Mouse (Mus musculus) adrenal gland, adult 8-10 months (tissue): ENCODE data around the gene Col4a3bp. TPM values are rescaled to one million over a fixed set of nuclear protein-coding genes. Genes with fewer than 3 reads are reported as not detected.

Source experiments
- total RNA-seq, 4 experiments: library from RNA; stranded (reverse); gene quantifications; 2 replicates each; pipeline ENCODE4 v1.2.4; 2022

The Col4a3bp gene
- total RNA-seq, 4 experiments from 2014 or later = 91.6 to 134 (median 104) TPM

Other genes starting within 250 kb of the Col4a3bp start
- gene Poc5, start 154.3 kb upstream of the Col4a3bp start, total RNA-seq = 10 to 100 TPM; 14.0 to 24.9 (median 17.4) TPM
- gene Ankdd1b, start 71.4 kb upstream of the Col4a3bp start, total RNA-seq = 1 to 10 TPM in 2 of 4 experiments, under 1 TPM in 2; 0.62 to 1.2 (median 0.86) TPM
- gene Gm17622, start 51.9 kb upstream of the Col4a3bp start, total RNA-seq = not detected
- gene Polk, start within 50 bp of the Col4a3bp start, total RNA-seq = 10 to 100 TPM; 29.1 to 52.6 (median 34.3) TPM
- gene Hmgcr, start 128.3 kb downstream of the Col4a3bp start, total RNA-seq = 100 to 1,000 TPM in 2 of 4 experiments, 10 to 100 TPM in 2; 38.3 to 158 (median 100) TPM
- gene Ankrd31, start 205.7 kb downstream of the Col4a3bp start, total RNA-seq = under 1 TPM in 1 of 4 experiments, not detected in 3; 0.12 TPM